Mouse (Mus musculus): ENCODE measurements around the gene Zfp141.

DNA sequence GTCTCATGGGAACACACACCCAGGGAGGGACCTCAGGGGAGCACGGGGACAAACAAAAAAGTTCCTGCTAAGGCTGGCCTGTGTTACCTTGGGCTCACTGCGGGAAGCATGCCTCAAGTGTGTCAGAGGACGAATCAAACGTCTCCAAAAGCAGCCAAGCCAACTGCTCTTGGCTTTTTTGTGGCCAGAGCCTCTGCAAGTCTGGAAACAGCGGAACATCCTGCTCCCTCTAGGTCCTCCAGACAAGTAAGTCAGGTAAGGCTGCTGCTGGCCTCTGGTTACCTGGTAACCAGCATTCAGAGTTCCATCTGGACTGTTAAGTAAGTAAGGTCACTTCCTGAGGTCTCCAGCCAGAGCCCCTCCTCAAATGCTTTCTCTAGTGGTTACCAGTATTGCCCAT is 57.7 kb downstream of the Zfp141 start, which contains the start of gene 4933421I07Rik:
- TF ChIP-seq CTCF (IDR thresholded peaks at IDR 0.05; ENCODE audit: insufficient read depth, low read length), result no peak
- no peak for TF ChIP-seq POLR2A (IDR thresholded peaks at IDR 0.05; ENCODE audit: borderline replicate concordance, extremely low read depth, low read depth, low read length)
